Mouse (Mus musculus) kidney, embryonic 15.5 days (tissue): ENCODE data around the gene Pik3c2g. TPM values are rescaled to one million over a fixed set of nuclear protein-coding genes. Genes with fewer than 3 reads are reported as not detected.
A peak's percentile ranks its signal among the peaks of the same experiment; 100 is the strongest.

Experiments used
- ATAC-seq: fragments of 200-750 bp; cut with Nextera tagmentation; replicated peaks from 2 replicates; pipeline ENCODE4 v1.8.0; 2017; ENCODE audit warnings: moderate TSS enrichment; ENCODE audit not compliant: low FRiP score
- H3K27ac ChIP-seq: fragments of 300-500 bp; sonication (generic); 2 replicates; pipeline ENCODE4 v1.5.1; 2015; ENCODE audit warnings: mild to moderate bottlenecking, inconsistent platforms
- H3K27me3 ChIP-seq: fragments of 300-500 bp; sonication (generic); 2 replicates; pipeline ENCODE4 v1.6.1; 2015; ENCODE audit warnings: inconsistent platforms
- H3K36me3 ChIP-seq: fragments of 300-500 bp; sonication (generic); 2 replicates; pipeline ENCODE4 v1.6.1; 2015; ENCODE audit warnings: inconsistent platforms
- H3K4me1 ChIP-seq: fragments of 300-500 bp; sonication (generic); 2 replicates; pipeline ENCODE4 v1.6.1; 2015; ENCODE audit warnings: inconsistent platforms
- H3K4me2 ChIP-seq: fragments of 300-500 bp; sonication (generic); 2 replicates; pipeline ENCODE4 v1.6.1; 2015; ENCODE audit warnings: moderate library complexity, mild to moderate bottlenecking, inconsistent platforms
- H3K4me3 ChIP-seq: fragments of 300-500 bp; sonication (generic); replicated peaks from 2 replicates; pipeline ENCODE4 v1.5.1; 2015; ENCODE audit warnings: mild to moderate bottlenecking, inconsistent platforms
- H3K9ac ChIP-seq: fragments of 300-500 bp; sonication (generic); 2 replicates; pipeline ENCODE4 v1.6.1; 2015; ENCODE audit warnings: mild to moderate bottlenecking, inconsistent platforms
- H3K9me3 ChIP-seq: fragments of 300-500 bp; sonication (generic); replicated peaks from 2 replicates; pipeline ENCODE4 v1.6.1; 2016; ENCODE audit warnings: inconsistent platforms
- WGBS: fragments of 180-500 bp; shearing (Covaris S2); methylation state at CpG from one replicate; pipeline ENCODE4 v1.1.7; 2015; ENCODE audit warnings: mixed read lengths; 5-methylcytosine and 5-hydroxymethylcytosine counted together
- polyA plus RNA-seq: library from polyadenylated mRNA; unstranded; fragments of >200 nt; fragmentation: Nextera tagmentation; extraction: Ambion mirVana; gene quantifications from 2 replicates; pipeline ENCODE4 v1.2.1, GENCODE M21; 2015

The Pik3c2g gene
- polyA plus RNA-seq, 1 experiment from 2014 or later, result 0.16 TPM

GRCm38 (mm10) chr6:139780028-139780427 lies 193.0 kb downstream of the Pik3c2g start:
- Histone ChIP-seq H3K27me3 (no peaks in the 10 kb centered on the region), H3K9me3 (no peaks in the 10 kb centered on the region), H3K27ac (no peak overlapping the region), H3K4me1 (peaks cover 9% of the 10 kb centered on the region), H3K4me2 (no peak overlapping the region), H3K36me3 (no peaks in the 10 kb centered on the region), H3K9ac (no peak overlapping the region), H3K4me3 (no peak overlapping the region)
- 74% methylated on average over 2 of the region's 2 CpGs for WGBS
- ATAC-seq, result no peak

DNA sequence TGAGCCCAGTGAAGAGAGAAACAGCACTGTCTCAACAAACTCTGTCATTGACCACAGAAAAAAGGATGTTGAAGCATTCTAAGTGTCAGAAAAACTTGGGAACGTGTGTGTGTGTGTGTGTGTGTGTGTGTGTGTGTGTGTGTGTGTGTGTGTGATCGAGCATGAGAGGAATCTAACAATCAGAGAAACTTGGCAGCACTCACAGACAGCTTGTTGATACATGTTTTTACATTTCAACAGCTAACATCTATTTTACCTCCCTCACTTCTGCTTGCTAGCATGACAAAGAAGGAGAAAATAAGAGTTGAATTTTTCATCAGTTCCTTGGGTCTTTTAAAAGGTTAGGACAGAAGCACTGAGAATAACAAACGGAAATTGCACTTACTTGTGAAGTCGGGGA lies 202.5 kb downstream of the Pik3c2g start:
- no peak for ATAC-seq
- Histone ChIP-seq H3K9me3 (no peaks in the 10 kb centered on the region), H3K9ac (no peak overlapping the region), H3K36me3 (no peaks in the 10 kb centered on the region), H3K27me3 (no peaks in the 10 kb centered on the region), H3K4me1 (no peaks in the 10 kb centered on the region), H3K4me3 (no peak overlapping the region), H3K27ac (no peak overlapping the region), H3K4me2 (no peak overlapping the region)
- WGBS, result 57% methylated on average over 4 of the region's 4 CpGs

- ATAC-seq, result no peak
- H3K36me3 ChIP-seq, result no peaks in the 10 kb centered on the region
- H3K4me3 ChIP-seq, result no peak overlapping the region
- H3K4me2 ChIP-seq, result no peak overlapping the region
- WGBS, result 83% methylated on average over 8 of the region's 8 CpGs
- H3K27ac ChIP-seq, result no peak overlapping the region
- H3K27me3 ChIP-seq, result no peaks in the 10 kb centered on the region
- no peaks in the 10 kb centered on the region for H3K4me1 ChIP-seq
- no peak overlapping the region for H3K9ac ChIP-seq
- no peaks in the 10 kb centered on the region for H3K9me3 ChIP-seq
These were observed 212.7 kb downstream of the Pik3c2g start for GRCm38 (mm10) chr6:139799541-139800226.

- H3K36me3 ChIP-seq, result no peaks in the 10 kb centered on the region
- H3K27ac ChIP-seq, result no peak overlapping the region
- H3K4me3 ChIP-seq, result no peak overlapping the region
- H3K4me2 ChIP-seq, result no peak overlapping the region
- H3K4me1 ChIP-seq, result no peaks in the 10 kb centered on the region
- 64% methylated on average over 8 of the region's 8 CpGs for WGBS
- no peaks in the 10 kb centered on the region for H3K27me3 ChIP-seq
- H3K9me3 ChIP-seq, result no peaks in the 10 kb centered on the region
- no peak for ATAC-seq
- H3K9ac ChIP-seq, result no peak overlapping the region
These were observed 234.9 kb downstream of the Pik3c2g start for GRCm38 (mm10) chr6:139821916-139822315.

- no peaks in the 10 kb centered on the region for H3K4me1 ChIP-seq
- no peak for ATAC-seq
- H3K4me3 ChIP-seq, result no peak overlapping the region
- no peaks in the 10 kb centered on the region for H3K36me3 ChIP-seq
- H3K4me2 ChIP-seq, result no peak overlapping the region
- H3K27ac ChIP-seq, result no peak overlapping the region
- H3K27me3 ChIP-seq, result no peaks in the 10 kb centered on the region
- no peak overlapping the region for H3K9ac ChIP-seq
- no peaks in the 10 kb centered on the region for H3K9me3 ChIP-seq
- WGBS, result 66% methylated on average over 6 of the region's 6 CpGs
These were observed 251.2 kb downstream of the Pik3c2g start for GRCm38 (mm10) chr6:139838239-139838638.

GRCm38 (mm10) chr6:139838713-139839112 lies 251.7 kb downstream of the Pik3c2g start:
- Histone ChIP-seq H3K36me3 (no peaks in the 10 kb centered on the region), H3K9ac (no peak overlapping the region), H3K4me2 (no peak overlapping the region), H3K27ac (no peak overlapping the region), H3K4me3 (no peak overlapping the region), H3K9me3 (no peaks in the 10 kb centered on the region), H3K27me3 (no peaks in the 10 kb centered on the region), H3K4me1 (no peaks in the 10 kb centered on the region)
- no peak for ATAC-seq
- 93% methylated on average over 3 of the region's 3 CpGs for WGBS

GRCm38 (mm10) chr6:139839907-139840306 lies 252.9 kb downstream of the Pik3c2g start:
- Histone ChIP-seq H3K9me3 (no peaks in the 10 kb centered on the region), H3K9ac (no peak overlapping the region), H3K4me1 (no peaks in the 10 kb centered on the region), H3K4me2 (no peak overlapping the region), H3K27me3 (no peaks in the 10 kb centered on the region), H3K4me3 (no peak overlapping the region), H3K27ac (no peak overlapping the region), H3K36me3 (no peaks in the 10 kb centered on the region)
- WGBS, result 54% methylated on average over 7 of the region's 7 CpGs
- ATAC-seq, result 0 out of 2 replicates have a peak, but pooled peaks have one; percentile 9

DNA sequence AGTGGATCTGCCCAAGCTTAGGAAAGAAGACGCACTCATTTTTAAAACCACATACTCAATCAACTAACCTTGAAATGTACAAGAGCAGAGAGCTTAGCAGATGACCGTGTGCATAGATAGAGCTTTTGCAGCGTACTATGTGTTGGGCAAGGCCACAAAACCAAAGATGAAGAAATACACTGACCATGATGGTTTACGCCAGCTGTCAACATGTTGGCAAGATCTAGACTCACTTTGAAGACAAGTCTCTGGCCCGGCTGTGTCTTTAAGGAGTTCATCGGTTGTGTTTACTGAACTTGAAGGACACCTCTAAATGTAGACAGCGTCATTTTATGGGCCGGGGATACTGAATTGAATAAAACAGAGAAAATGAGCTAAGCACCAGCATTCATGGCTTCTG lies 254.3 kb downstream of the Pik3c2g start:
- Histone ChIP-seq H3K4me1 (no peaks in the 10 kb centered on the region), H3K27ac (no peak overlapping the region), H3K36me3 (no peaks in the 10 kb centered on the region), H3K4me3 (no peak overlapping the region), H3K9me3 (no peaks in the 10 kb centered on the region), H3K27me3 (no peaks in the 10 kb centered on the region), H3K9ac (no peak overlapping the region), H3K4me2 (no peak overlapping the region)
- ATAC-seq, result no peak
- 90% methylated on average over 8 of the region's 8 CpGs for WGBS

DNA sequence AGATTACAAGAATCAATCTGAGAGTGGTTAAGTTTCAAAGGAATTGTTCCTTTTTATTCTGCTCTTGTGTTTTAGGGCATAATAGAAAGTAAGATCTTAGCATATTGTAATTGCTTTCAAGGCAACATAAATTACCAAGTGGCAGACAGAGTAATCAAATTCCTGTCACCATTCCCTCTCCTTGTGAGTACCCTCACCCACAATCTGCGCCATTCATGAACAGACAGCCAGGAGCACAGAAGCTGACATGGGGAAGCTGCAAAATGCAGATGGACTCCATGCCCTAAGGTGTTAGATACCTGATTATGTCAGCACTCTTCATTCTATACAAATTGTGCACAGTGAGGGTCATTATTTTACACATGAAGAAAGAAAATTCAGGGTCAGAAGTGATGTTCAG lies 255.6 kb downstream of the Pik3c2g start:
- no peak for ATAC-seq
- 93% methylated on average over 1 of the region's 1 CpGs for WGBS
- Histone ChIP-seq H3K4me1 (no peaks in the 10 kb centered on the region), H3K9ac (no peak overlapping the region), H3K27ac (no peak overlapping the region), H3K36me3 (no peaks in the 10 kb centered on the region), H3K9me3 (no peaks in the 10 kb centered on the region), H3K27me3 (no peaks in the 10 kb centered on the region), H3K4me2 (no peak overlapping the region), H3K4me3 (no peak overlapping the region)

DNA sequence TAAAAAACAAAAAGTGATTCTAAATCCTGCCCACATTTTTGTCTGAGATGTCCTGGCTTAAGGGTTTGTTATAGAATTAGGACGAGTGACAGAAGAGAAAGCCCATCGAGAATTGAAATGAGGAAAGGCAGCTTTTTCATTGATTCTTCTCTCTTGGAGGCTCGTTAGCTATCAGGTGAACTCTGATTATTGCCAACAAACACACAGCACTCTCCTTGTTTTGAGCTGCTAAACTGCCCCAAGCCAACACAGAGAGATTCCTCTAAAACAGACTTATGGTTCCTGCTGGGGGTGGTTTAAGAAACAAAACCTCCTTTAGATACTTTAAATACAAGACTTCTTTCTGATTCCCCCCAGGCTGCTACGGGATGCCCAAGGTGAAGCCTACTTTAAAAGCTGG lies 256.5 kb downstream of the Pik3c2g start:
- no peak overlapping the region for H3K27ac ChIP-seq
- no peak overlapping the region for H3K9ac ChIP-seq
- no peaks in the 10 kb centered on the region for H3K36me3 ChIP-seq
- H3K4me2 ChIP-seq, result no peak overlapping the region
- no peaks in the 10 kb centered on the region for H3K4me1 ChIP-seq
- WGBS, result 82% methylated on average over 4 of the region's 4 CpGs
- H3K4me3 ChIP-seq, result no peak overlapping the region
- H3K9me3 ChIP-seq, result no peaks in the 10 kb centered on the region
- ATAC-seq, result no peak
- no peaks in the 10 kb centered on the region for H3K27me3 ChIP-seq

DNA sequence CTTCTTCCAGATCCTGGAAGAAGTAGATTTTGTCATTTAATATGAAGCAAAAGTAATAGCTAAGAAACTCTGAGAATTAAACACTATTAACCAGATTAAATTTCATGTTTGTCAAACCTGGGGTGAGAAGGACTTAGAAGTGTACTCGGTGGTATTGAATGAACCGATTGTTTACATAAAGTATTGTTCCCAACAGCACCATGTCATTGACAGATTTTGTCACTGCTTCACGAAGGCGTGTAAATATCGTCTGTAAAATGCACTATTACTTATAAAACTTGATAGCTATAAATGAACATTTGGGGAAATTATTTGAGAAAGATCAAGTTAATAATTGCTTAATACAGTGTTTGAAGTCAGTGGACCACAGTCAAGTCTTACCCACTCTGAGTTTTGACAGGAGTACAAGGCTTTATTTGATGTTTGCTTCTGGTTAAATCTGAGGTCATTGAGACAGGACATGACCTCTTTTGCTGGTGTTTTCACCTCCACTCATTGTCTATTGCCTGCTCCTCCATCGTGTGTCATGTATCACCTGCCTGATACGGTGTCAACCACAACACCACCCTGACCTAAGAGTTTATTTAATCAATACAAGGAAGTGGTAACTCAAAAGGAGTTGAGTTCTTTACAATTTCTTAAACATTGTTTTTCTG lies 260.0 kb downstream of the Pik3c2g start:
- Histone ChIP-seq H3K4me1 (no peaks in the 10 kb centered on the region), H3K27me3 (no peaks in the 10 kb centered on the region), H3K36me3 (no peaks in the 10 kb centered on the region), H3K9me3 (no peaks in the 10 kb centered on the region), H3K4me2 (no peak overlapping the region), H3K4me3 (no peak overlapping the region), H3K27ac (no peak overlapping the region), H3K9ac (no peak overlapping the region)
- WGBS, result 57% methylated on average over 7 of the region's 7 CpGs
- no peak for ATAC-seq

DNA sequence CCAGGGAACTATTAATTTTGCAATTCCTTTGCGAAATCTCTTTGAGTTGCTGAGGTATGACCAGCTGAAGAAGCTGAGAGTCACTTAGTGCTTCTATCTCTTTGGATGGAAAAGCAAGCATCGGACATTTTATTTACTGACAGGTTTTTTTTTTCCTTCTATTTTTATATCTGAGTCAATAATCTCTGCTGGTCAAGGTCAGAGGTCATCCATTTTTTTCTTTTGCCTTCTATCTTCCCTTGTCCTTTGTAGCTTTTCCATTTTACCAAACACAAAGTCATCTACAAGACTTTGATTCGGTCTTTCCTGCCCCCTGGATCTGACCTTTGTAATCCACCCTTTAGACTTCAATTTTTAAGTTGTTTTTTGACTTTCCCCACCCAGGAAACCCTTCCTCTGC lies 262.9 kb downstream of the Pik3c2g start:
- 81% methylated on average over 3 of the region's 3 CpGs for WGBS
- no peak overlapping the region for H3K27ac ChIP-seq
- no peaks in the 10 kb centered on the region for H3K36me3 ChIP-seq
- H3K4me2 ChIP-seq, result no peak overlapping the region
- H3K9ac ChIP-seq, result no peak overlapping the region
- ATAC-seq, result no peak
- no peaks in the 10 kb centered on the region for H3K27me3 ChIP-seq
- no peaks in the 10 kb centered on the region for H3K9me3 ChIP-seq
- H3K4me1 ChIP-seq, result no peaks in the 10 kb centered on the region
- no peak overlapping the region for H3K4me3 ChIP-seq
